Mouse (Mus musculus) limb, embryonic 12.5 days (tissue): Measurements from ENCODE around the gene Sytl3. TPM values are rescaled to one million over a fixed set of nuclear protein-coding genes. Genes with fewer than 3 reads are reported as not detected.
"Not testable (repeated sequence)": the region's sequence is repeated elsewhere in the genome, so short reads cannot be mapped to it uniquely, and the experiment has no call there.

Source experiments
- ATAC-seq: fragments of 200-750 bp; cut with Nextera tagmentation; 2 replicates; pipeline ENCODE4 v1.8.0; 2017; ENCODE audit warnings: low read depth, moderate TSS enrichment; ENCODE audit not compliant: insufficient number of reproducible peaks, insufficient read depth, low FRiP score, low TSS enrichment
- H3K27ac ChIP-seq: fragments of 300-500 bp; sonication (generic); 2 replicates; pipeline ENCODE4 v1.5.1; 2016; ENCODE audit warnings: mild to moderate bottlenecking, moderate library complexity
- H3K27me3 ChIP-seq: fragments of 300-500 bp; sonication (generic); 2 replicates; pipeline ENCODE4 v1.6.1; 2016; ENCODE audit warnings: mild to moderate bottlenecking, moderate library complexity
- H3K36me3 ChIP-seq: fragments of 300-500 bp; sonication (generic); 2 replicates; pipeline ENCODE4 v1.6.1; 2016; ENCODE audit warnings: mild to moderate bottlenecking, moderate library complexity
- H3K4me1 ChIP-seq: fragments of 300-500 bp; sonication (generic); replicated peaks from 2 replicates; pipeline ENCODE4 v1.6.1; 2016
- H3K4me2 ChIP-seq: fragments of 300-500 bp; sonication (generic); 2 replicates; pipeline ENCODE4 v1.6.1; 2016; ENCODE audit warnings: mild to moderate bottlenecking, moderate library complexity
- H3K4me3 ChIP-seq: fragments of 300-500 bp; sonication (generic); replicated peaks from 2 replicates; pipeline ENCODE4 v1.5.1; 2016; ENCODE audit warnings: mild to moderate bottlenecking
- H3K9ac ChIP-seq: fragments of 300-500 bp; sonication (generic); replicated peaks from 2 replicates; pipeline ENCODE4 v1.6.1; 2016; ENCODE audit warnings: mild to moderate bottlenecking, moderate library complexity
- H3K9me3 ChIP-seq: fragments of 300-500 bp; sonication (generic); 2 replicates; pipeline ENCODE4 v1.6.1; 2016; ENCODE audit warnings: mild to moderate bottlenecking, moderate library complexity
- WGBS: fragments of 180-500 bp; shearing (Covaris S2); methylation state at CpG from one replicate; pipeline ENCODE4 v1.1.7; 2016; 5-methylcytosine and 5-hydroxymethylcytosine counted together
- polyA plus RNA-seq: library from polyadenylated mRNA; unstranded; fragments of >200 nt; fragmentation: Nextera tagmentation; extraction: Ambion mirVana; gene quantifications from 2 replicates; pipeline ENCODE4 v1.2.1, GENCODE M21; 2016

Gene Sytl3
- polyA plus RNA-seq, 1 experiment from 2014 or later: not detected

GRCm38 (mm10) chr17:6647452-6647851, 11.4 kb upstream of the Sytl3 start:
- not testable (repeated sequence) for H3K27me3 ChIP-seq, H3K27ac ChIP-seq, H3K4me2 ChIP-seq, ATAC-seq, H3K36me3 ChIP-seq, H3K4me1 ChIP-seq, H3K4me3 ChIP-seq, H3K9ac ChIP-seq, H3K9me3 ChIP-seq
- WGBS: 95% methylated on average over 3 of the region's 3 CpGs

DNA sequence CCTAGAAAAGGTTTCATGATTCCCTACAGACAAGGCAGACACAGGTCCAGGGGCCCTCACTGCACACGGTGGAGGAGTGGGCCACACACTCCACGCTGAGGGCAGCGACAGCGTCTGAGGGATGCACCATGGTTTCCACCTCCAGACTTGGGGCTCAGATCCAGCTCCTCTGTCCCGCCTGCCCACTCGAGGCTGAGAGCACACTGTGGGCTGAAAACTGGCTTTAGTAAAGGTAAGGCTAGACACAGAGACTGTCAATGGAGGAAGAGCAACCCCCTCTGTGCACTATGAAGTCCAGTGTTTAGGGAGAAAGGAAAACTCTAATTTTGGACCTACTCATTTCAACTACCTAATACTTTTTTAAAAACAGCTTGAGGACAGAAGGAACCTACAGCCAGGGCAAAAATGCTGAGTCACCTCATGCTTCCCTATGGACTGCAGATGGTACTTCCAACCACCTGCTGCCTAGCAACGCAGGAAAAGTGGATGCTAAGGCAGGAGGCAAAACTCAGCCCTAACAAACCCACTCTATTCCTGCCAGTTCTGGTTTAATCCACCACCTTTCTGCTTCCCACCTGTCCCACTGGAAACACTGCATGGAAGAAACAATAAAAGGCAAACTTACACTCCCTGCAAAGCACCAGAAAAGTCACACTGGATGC, 7.9 kb upstream of the Sytl3 start:
- not testable (repeated sequence) for H3K27ac ChIP-seq, H3K27me3 ChIP-seq, H3K4me3 ChIP-seq, H3K9ac ChIP-seq, H3K9me3 ChIP-seq, ATAC-seq, H3K36me3 ChIP-seq, H3K4me2 ChIP-seq, H3K4me1 ChIP-seq
- WGBS: 90% methylated on average over 7 of the region's 7 CpGs

GRCm38 (mm10) chr17:6653341-6653946, 5.4 kb upstream of the Sytl3 start:
- not testable (repeated sequence) for H3K9me3 ChIP-seq, H3K27me3 ChIP-seq, ATAC-seq, H3K4me1 ChIP-seq, H3K9ac ChIP-seq, H3K4me2 ChIP-seq, H3K36me3 ChIP-seq, H3K4me3 ChIP-seq, H3K27ac ChIP-seq
- 83% methylated on average over 4 of the region's 5 CpGs for WGBS

- ATAC-seq: peak; percentile 80; the same call in 1 of the 2 replicates
- WGBS: under 1% methylated on average over 36 of the region's 36 CpGs
- H3K27me3 ChIP-seq, H3K36me3 ChIP-seq, H3K4me1 ChIP-seq, H3K9me3 ChIP-seq: not testable (repeated sequence)
- H3K9ac ChIP-seq: peak overlapping the region; percentile 66
- H3K27ac ChIP-seq: peak overlapping the region; percentile 74
- peak overlapping the region; percentile 49 for H3K4me2 ChIP-seq
- H3K4me3 ChIP-seq: peak overlapping the region; percentile 50
Measured at GRCm38 (mm10) chr17:6655087-6655511, 3.8 kb upstream of the Sytl3 start.

DNA sequence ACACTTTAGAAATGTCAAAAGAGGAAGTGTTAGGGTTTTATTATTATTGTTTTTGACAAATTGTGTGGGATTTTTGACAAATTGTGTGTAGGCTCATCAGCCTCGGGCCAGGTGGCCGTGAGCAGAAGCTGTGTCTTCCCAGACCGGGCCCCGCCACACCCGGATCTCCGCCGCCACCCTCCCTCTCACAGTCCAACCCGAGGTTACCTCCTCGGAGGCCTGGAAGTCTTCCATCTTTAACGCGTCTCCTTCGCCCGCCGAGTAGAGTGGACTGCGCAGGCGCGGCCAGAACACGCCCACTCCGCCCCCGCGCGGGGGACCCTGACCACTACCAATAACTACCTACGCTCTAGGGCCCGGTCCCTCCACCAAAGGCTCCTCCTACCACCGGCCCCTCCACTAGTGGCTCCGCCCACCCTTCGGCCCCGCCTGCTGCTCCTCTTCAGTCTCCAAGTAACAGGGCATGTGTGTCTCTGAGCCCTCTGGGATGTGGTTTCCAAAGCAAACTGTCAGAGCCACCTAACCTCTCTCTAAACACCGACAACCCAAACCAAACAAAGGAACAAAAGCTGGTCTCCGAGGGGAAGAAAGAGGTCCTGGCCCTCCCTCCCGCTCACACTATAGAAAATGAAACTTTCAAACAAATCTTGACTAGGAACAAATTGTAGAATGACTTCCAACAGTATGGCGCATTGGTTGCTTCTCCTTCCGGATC, 3.2 kb upstream of the Sytl3 start, which contains the start of gene Dynlt1f:
Gene Dynlt1f, minus strand, starts transcription at position 334 of the 715 bp plus-strand sequence.
- not testable (repeated sequence) for H3K27me3 ChIP-seq, H3K9me3 ChIP-seq, H3K4me1 ChIP-seq, H3K36me3 ChIP-seq
- Histone ChIP-seq H3K4me3 (peak within 1 kb of the TSS; percentile 50), H3K9ac (peak within 1 kb of the TSS; percentile 66), H3K27ac (peak within 1 kb of the TSS; percentile 74), H3K4me2 (peak within 1 kb of the TSS; percentile 49)
- 8% methylated on average over 17 of the region's 33 CpGs for WGBS
- peak; percentile 95 for ATAC-seq

DNA sequence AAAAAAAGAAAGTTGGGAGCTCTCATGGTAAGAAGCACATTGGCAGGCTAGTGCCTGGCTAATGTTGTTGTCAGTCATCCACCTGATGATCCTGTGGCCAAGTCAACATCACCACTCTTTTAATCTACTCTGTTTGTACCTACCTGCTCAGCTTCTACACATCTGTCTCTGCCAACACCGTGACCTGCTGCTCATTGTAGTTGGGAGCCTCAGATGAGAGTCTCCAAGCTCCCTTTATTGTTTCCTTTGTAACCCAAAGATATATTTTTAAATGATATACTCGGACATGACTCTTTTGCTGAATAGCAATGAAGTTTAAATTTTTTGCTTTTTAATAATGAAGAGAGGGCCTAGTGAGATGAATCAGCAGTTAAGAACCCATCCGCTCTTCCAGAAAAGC, 2.4 kb upstream of the Sytl3 start:
- not testable (repeated sequence) for ATAC-seq, H3K9me3 ChIP-seq, H3K27ac ChIP-seq, H3K4me3 ChIP-seq, H3K9ac ChIP-seq, H3K36me3 ChIP-seq, H3K27me3 ChIP-seq, H3K4me2 ChIP-seq, H3K4me1 ChIP-seq
- WGBS: 100% methylated on average over 1 of the region's 3 CpGs

DNA sequence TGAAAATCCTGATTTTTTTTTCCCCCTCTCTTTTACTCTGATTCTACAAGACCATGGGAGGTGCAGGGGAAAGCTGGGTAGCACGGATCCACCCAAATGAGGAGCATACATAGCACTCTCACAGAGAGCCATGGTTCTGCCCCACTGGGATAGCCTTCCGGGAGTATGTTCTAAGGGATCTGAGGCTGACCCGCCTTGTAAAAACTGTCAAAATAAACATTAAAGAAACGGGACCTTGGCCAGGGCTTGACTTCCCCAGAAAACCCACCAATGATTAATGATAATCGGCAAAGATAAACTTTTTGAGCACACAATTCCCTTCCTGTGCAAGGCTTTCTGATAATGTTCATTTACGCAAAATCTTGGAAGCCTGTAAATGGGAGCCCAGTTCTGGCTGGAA, 1.7 kb downstream of the Sytl3 start:
- 67% methylated on average over 6 of the region's 6 CpGs for WGBS
- not testable (repeated sequence) for H3K27ac ChIP-seq, ATAC-seq

DNA sequence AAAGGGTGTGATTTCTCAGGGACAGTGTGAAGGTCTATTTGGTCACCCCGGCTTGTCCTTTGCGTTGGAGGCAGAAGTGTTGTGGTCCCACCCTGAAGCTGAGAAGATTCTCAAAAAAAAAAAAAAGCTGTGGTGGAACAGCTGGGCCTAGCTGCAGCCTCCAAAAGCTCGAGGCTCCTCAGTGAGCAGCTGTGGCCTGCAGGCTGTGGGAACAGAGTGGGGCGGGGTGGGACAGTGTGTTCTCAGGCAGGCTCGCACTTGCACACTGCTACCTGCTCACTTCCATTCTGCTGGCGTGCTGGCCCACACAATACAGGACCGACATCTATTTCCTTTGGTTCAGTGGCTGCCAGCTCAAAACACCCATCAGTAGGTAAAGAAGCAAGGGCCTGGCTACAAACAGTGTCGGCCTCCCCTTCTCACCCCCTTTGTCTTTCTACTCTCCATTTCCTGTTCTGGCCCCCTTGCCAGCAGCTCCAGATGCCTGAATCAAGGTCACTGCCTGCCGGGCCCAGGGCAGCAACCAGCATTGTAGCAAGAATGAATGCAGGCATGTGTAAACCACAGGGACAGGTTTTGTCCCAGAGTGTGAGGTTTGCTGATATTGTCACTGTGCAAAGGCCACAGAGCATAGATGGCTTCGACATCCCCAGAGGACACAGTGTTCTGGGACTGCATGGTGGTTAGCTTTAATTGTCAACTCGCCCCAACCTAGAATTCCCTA, 2.4 kb downstream of the Sytl3 start:
- not testable (repeated sequence) for ATAC-seq

More for the DNA sequence above, 1.7 kb downstream of the Sytl3 start:
- not testable (repeated sequence) for H3K4me1 ChIP-seq, H3K27me3 ChIP-seq, H3K4me2 ChIP-seq, H3K36me3 ChIP-seq, H3K4me3 ChIP-seq, H3K9me3 ChIP-seq, H3K9ac ChIP-seq

GRCm38 (mm10) chr17:6662840-6663239, 3.9 kb downstream of the Sytl3 start:
- 66% methylated on average over 3 of the region's 3 CpGs for WGBS
- not testable (repeated sequence) for ATAC-seq, H3K4me2 ChIP-seq, H3K4me1 ChIP-seq, H3K36me3 ChIP-seq, H3K4me3 ChIP-seq, H3K9me3 ChIP-seq, H3K27me3 ChIP-seq, H3K27ac ChIP-seq, H3K9ac ChIP-seq

More for the DNA sequence above, 2.4 kb downstream of the Sytl3 start:
- H3K27me3 ChIP-seq, H3K36me3 ChIP-seq, H3K4me3 ChIP-seq, H3K9ac ChIP-seq, H3K27ac ChIP-seq, H3K4me2 ChIP-seq, H3K9me3 ChIP-seq, H3K4me1 ChIP-seq: not testable (repeated sequence)
- WGBS: 49% methylated on average over 10 of the region's 11 CpGs

DNA sequence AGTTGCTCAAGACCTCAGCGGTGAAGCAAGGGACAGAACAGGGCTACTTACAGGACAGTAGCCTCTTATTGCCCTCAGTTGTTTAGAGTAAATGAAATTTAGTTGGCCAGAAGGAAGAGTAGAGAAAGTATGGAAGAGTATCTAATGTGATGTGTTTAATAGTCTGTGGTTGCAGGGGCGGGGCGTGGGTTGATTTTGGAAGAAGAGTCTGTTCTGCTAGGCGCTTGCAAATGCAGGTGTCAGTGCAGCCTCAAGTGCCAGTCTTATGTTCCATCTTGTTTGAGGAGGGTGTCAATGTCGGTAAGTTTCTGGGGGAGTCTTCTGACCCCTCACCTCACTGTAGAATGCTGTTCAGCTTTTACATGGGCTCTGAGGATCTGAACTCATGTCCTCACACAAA, 6.5 kb downstream of the Sytl3 start:
- not testable (repeated sequence) for H3K4me1 ChIP-seq, ATAC-seq, H3K9me3 ChIP-seq, H3K36me3 ChIP-seq, H3K9ac ChIP-seq, H3K27ac ChIP-seq, H3K4me2 ChIP-seq, H3K27me3 ChIP-seq, H3K4me3 ChIP-seq
- WGBS: 91% methylated on average over 4 of the region's 5 CpGs

- H3K4me3 ChIP-seq, H3K27me3 ChIP-seq, H3K9me3 ChIP-seq, H3K9ac ChIP-seq, H3K4me2 ChIP-seq, H3K36me3 ChIP-seq, H3K27ac ChIP-seq, H3K4me1 ChIP-seq, ATAC-seq: not testable (repeated sequence)
- WGBS: no CpG with 5 or more reads among the region's 6 CpGs
Measured at GRCm38 (mm10) chr17:6668522-6668921, 9.6 kb downstream of the Sytl3 start.
